Mouse (Mus musculus) skeletal muscle tissue, adult 2 months (tissue): Measurements from ENCODE around the gene Cox20.
"Not testable (repeated sequence)": the region's sequence is repeated elsewhere in the genome, so short reads cannot be mapped to it uniquely, and the experiment has no call there.

Experiments
- DNase-seq: peaks from one replicate; pipeline ENCODE4 v3.0.0-alpha.2; 2012; ENCODE audit warnings: low read depth, low spot score

Cox20 gene

GRCm38 (mm10) chr1:178318389-178319184, at the start of gene Cox20:
Cox20 (plus strand) TSS chr1:178319130.
- DNase-seq: peak; percentile 97

GRCm38 (mm10) chr1:178270635-178271034, 48.3 kb upstream of the Cox20 start:
- DNase-seq: no peak

GRCm38 (mm10) chr1:178275174-178275730, 43.7 kb upstream of the Cox20 start:
- no peak for DNase-seq

GRCm38 (mm10) chr1:178275738-178276053, 43.2 kb upstream of the Cox20 start:
- no peak for DNase-seq

- no peak for DNase-seq
These were observed 42.6 kb upstream of the Cox20 start for GRCm38 (mm10) chr1:178276054-178276911.

GRCm38 (mm10) chr1:178283314-178283713, 35.6 kb upstream of the Cox20 start:
- not testable (repeated sequence) for DNase-seq

- no peak for DNase-seq
These were observed 34.8 kb upstream of the Cox20 start for GRCm38 (mm10) chr1:178283946-178284720.

- DNase-seq: no peak
These were observed 31.2 kb upstream of the Cox20 start for GRCm38 (mm10) chr1:178287601-178288176.

- DNase-seq: no peak
These were observed 27.2 kb upstream of the Cox20 start for GRCm38 (mm10) chr1:178291716-178292115.

- no peak for DNase-seq
These were observed 24.9 kb upstream of the Cox20 start for GRCm38 (mm10) chr1:178294051-178294450.

- not testable (repeated sequence) for DNase-seq
These were observed 17.7 kb upstream of the Cox20 start for GRCm38 (mm10) chr1:178301261-178301660.

- peak; percentile 57 for DNase-seq
These were observed 15.5 kb upstream of the Cox20 start for GRCm38 (mm10) chr1:178303425-178303824.

GRCm38 (mm10) chr1:178309487-178309886, 9.4 kb upstream of the Cox20 start:
- no peak for DNase-seq

GRCm38 (mm10) chr1:178310128-178310527, 8.8 kb upstream of the Cox20 start:
- no peak for DNase-seq

GRCm38 (mm10) chr1:178313039-178313597, 5.8 kb upstream of the Cox20 start:
- DNase-seq: no peak

- DNase-seq: no peak
These were observed 4.7 kb upstream of the Cox20 start for GRCm38 (mm10) chr1:178314236-178314635.

GRCm38 (mm10) chr1:178317275-178318001, 1.5 kb upstream of the Cox20 start:
- no peak for DNase-seq

GRCm38 (mm10) chr1:178318002-178318388, 935 bp upstream of the Cox20 start:
- DNase-seq: no peak

- no peak for DNase-seq
These were observed 536 bp downstream of the Cox20 start for GRCm38 (mm10) chr1:178319295-178320037.
